Mouse (Mus musculus) embryonic fibroblast, embryonic 13.5 days (primary cell): Measurements from ENCODE around the gene H2al1b.
"Not testable (repeated sequence)": the region's sequence is repeated elsewhere in the genome, so short reads cannot be mapped to it uniquely, and the experiment has no call there.

ENCODE experiments used
- CTCF ChIP-seq: IDR thresholded peaks from 2 replicates; pipeline ENCODE4 v1.5.1; 2011; ENCODE audit warnings: mild to moderate bottlenecking, control low read depth, low read length, moderate library complexity, borderline replicate concordance; ENCODE audit not compliant: insufficient read depth
- POLR2A ChIP-seq: IDR thresholded peaks from 2 replicates; pipeline ENCODE4 v1.6.1; 2011; ENCODE audit warnings: low read depth, mild to moderate bottlenecking, control low read depth, low read length, moderate library complexity

DNA sequence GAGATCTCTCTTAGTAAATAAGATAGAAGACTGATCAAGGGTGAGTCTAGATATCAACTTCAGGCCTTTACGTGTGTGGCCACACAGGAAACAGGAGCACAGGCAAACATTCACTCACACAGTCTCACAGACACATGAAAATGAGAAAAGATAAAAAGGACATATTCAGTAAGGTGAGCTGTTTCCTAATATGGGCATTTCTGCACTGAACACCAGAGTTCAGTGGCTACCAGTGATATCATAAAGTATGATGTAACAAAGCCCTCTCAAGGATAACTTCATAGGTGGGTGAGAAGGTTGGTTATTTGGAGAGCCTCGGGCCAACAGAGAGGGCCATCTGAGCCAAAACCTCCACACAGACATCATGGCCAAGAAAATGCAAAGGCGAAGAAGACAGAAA is 3.3 kb upstream of the H2al1b start, which contains the start of gene H2al1a:
- not testable (repeated sequence) for TF ChIP-seq CTCF, POLR2A
